Mouse (Mus musculus): ENCODE results near the gene Ppp1r13b.
A peak's percentile ranks its signal among the peaks of the same experiment; 100 is the strongest.

Ppp1r13b gene

GRCm38 (mm10) chr12:111878213-111878612 is 29.7 kb downstream of the Ppp1r13b start:
- DNase-seq, result peak; percentile 96

- no peak for DNase-seq
Observed at GRCm38 (mm10) chr12:111875499-111875898, 32.4 kb downstream of the Ppp1r13b start.

- DNase-seq, result no peak
Observed at GRCm38 (mm10) chr12:111874601-111875140, 33.2 kb downstream of the Ppp1r13b start.

GRCm38 (mm10) chr12:111872079-111872478 is 35.8 kb downstream of the Ppp1r13b start:
- DNase-seq, result peak; percentile 41

GRCm38 (mm10) chr12:111870811-111871210 is 37.1 kb downstream of the Ppp1r13b start:
- no peak for DNase-seq

- no peak for DNase-seq
Observed at GRCm38 (mm10) chr12:111869806-111870205, 38.1 kb downstream of the Ppp1r13b start.

- no peak for DNase-seq
Observed at GRCm38 (mm10) chr12:111864206-111864824, 43.6 kb downstream of the Ppp1r13b start.

GRCm38 (mm10) chr12:111855448-111855847 is 52.5 kb downstream of the Ppp1r13b start:
- DNase-seq, result no peak

- no peak for DNase-seq
Observed at GRCm38 (mm10) chr12:111853546-111853945, 54.4 kb downstream of the Ppp1r13b start.

- peak; percentile 63 for DNase-seq
Observed at GRCm38 (mm10) chr12:111853011-111853436, 54.9 kb downstream of the Ppp1r13b start.

- peak; percentile 40 for DNase-seq
Observed at GRCm38 (mm10) chr12:111851745-111852144, 56.2 kb downstream of the Ppp1r13b start.

GRCm38 (mm10) chr12:111851235-111851634 is 56.7 kb downstream of the Ppp1r13b start:
- DNase-seq, result peak; percentile 24

- DNase-seq, result no peak
Observed at GRCm38 (mm10) chr12:111848300-111848798, 59.6 kb downstream of the Ppp1r13b start.

- DNase-seq, result no peak
Observed at GRCm38 (mm10) chr12:111846815-111847214, 61.1 kb downstream of the Ppp1r13b start.

- no peak for DNase-seq
Observed at GRCm38 (mm10) chr12:111845953-111846352, 62.0 kb downstream of the Ppp1r13b start.

- no peak for DNase-seq
Observed at GRCm38 (mm10) chr12:111843470-111843869, 64.4 kb downstream of the Ppp1r13b start.

GRCm38 (mm10) chr12:111842565-111843433 is 65.1 kb downstream of the Ppp1r13b start:
- no peak for DNase-seq

- DNase-seq, result no peak
Observed at GRCm38 (mm10) chr12:111833457-111833856, 74.5 kb downstream of the Ppp1r13b start.

- DNase-seq, result no peak
Observed at GRCm38 (mm10) chr12:111832643-111833042, 75.3 kb downstream of the Ppp1r13b start.

GRCm38 (mm10) chr12:111830375-111830774 is 77.5 kb downstream of the Ppp1r13b start:
- DNase-seq, result no peak

GRCm38 (mm10) chr12:111829954-111830353 is 78.0 kb downstream of the Ppp1r13b start:
- DNase-seq, result no peak

- no peak for DNase-seq
Observed at GRCm38 (mm10) chr12:111829447-111829846, 78.5 kb downstream of the Ppp1r13b start.

GRCm38 (mm10) chr12:111827556-111827955 is 80.4 kb downstream of the Ppp1r13b start:
- no peak for DNase-seq

- DNase-seq, result no peak
Observed at GRCm38 (mm10) chr12:111821931-111822330, 86.0 kb downstream of the Ppp1r13b start.

All from thymus, postnatal 4 days (tissue).